Mouse (Mus musculus): ENCODE measurements around the gene Hist1h2aa. TPM values are rescaled to one million over a fixed set of nuclear protein-coding genes. Genes with fewer than 3 reads are reported as not detected.

Gene Hist1h2aa
- total RNA-seq, 4 experiments from 2014 or later, result not detected

DNA sequence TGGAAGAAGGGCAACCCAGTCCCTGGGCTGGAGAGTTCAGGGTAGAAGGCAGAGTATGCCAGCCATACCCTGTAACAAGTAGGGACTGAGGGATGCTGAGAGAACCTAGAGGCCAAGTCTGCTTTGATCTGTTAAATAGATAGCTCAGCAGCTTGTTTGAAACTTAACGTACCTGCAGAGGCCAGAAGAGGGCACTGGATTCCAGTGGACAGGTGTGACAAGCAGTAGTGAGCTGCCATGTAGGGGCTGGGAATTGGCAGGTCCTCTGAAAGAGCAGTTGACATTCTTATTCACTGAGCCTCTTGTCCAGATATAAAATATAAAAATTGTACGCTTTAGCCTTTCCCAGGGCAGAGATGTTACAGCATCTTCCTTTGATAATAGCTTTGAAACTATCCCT is 8.6 kb downstream of the Hist1h2aa start:
- no peak for DNase-seq (ENCODE audit: low spot score in 2 of 2)

DNA sequence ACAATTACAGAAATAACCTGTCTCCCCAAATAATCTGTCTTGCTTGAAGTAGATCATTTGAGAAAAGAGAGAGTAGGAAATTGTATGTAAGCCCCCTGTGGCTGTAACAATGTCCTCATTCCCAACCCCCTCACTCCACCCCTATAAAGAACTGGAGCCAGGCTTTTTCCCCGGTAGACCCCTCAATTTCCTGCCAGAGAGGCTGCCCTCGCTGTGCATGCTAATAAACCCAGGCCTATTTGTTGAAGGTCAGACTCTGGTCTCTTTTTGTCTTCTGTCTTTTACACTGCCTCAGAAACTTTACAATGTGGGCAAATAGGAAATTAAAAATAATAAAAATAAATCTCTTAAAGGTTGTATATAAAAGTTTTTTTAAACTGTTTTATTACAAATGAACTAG is 12.0 kb downstream of the Hist1h2aa start:
- no peak for DNase-seq (ENCODE audit: low spot score in 2 of 2)

- no peak for DNase-seq (ENCODE audit: low spot score in 2 of 2)
Measured at GRCm38 (mm10) chr13:23949484-23950246, 15.4 kb downstream of the Hist1h2aa start.

- DNase-seq (ENCODE audit: low spot score in 2 of 2), result no peak
Measured at GRCm38 (mm10) chr13:23950928-23951327, 16.7 kb downstream of the Hist1h2aa start.

DNA sequence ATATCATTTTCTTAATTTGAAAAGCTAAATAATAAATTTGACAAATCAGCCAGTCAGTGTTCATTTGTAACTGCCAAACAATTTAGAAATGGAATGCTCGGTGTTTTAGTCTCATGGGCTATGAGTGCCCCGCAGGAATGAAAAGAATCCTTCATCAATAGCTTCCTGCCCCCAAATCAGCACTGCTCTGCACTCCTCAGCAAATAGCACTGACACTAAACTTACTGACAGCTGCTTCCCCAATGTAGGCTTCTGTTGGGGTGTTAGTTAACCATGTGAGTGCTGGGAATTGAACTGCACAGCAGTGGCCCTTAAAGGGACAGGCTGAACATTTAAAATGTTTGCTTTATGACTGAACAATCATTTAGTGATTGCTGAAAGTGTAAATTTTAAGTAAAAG is 25.5 kb downstream of the Hist1h2aa start:
- DNase-seq (ENCODE audit: low spot score in 2 of 2), result no peak

GRCm38 (mm10) chr13:23964909-23965308 is 30.6 kb downstream of the Hist1h2aa start:
- no peak for DNase-seq (ENCODE audit: low spot score in 2 of 2)

GRCm38 (mm10) chr13:23971870-23972269 is 37.6 kb downstream of the Hist1h2aa start:
- DNase-seq (ENCODE audit: low spot score in 2 of 2), result no peak

DNA sequence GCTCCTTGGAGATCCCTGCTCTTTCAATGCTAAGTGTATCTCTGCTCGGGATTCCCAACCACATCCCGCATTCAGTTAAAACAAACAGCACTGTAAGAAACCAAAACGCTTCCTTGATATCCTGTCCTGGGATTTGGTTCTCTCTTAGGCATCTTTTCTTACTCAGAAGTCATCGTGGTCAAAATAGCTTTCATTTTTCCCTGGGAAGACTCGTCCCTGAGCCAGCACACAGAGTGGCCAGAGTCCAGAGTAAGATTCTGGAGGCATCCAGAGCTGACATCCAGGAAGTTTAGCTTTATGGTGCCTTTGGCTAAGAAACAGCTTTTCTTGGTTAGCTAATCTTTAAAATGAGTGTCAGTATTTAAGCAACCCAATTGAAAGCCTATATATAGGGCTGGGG is 38.0 kb downstream of the Hist1h2aa start:
- no peak for DNase-seq (ENCODE audit: low spot score in 2 of 2)

Small RNA genes within 50 kb of the gene (microRNA-seq; reads per million reads assigned to microRNA genes)
- gene Gm44344, result not detected

Other genes with a start within 250 kb of the Hist1h2aa start
- gene Hist1h1t, start 238.6 kb upstream of the Hist1h2aa start, total RNA-seq (2022), result not detected
- gene Hist1h4c, start 236.0 kb upstream of the Hist1h2aa start, total RNA-seq (2022), result 10 to 100 TPM; 66.4 to 87.5 (median 79.3) TPM
- 10 to 100 TPM; 23.6 to 29.2 (median 27.1) TPM for gene Hfe, start 223.6 kb upstream of the Hist1h2aa start, total RNA-seq (2022)
- 100 to 1,000 TPM; 196 to 246 (median 227) TPM for gene Hist1h1c, start 195.7 kb upstream of the Hist1h2aa start, total RNA-seq (2022)
- not detected for gene Hist1h3c, start 188.9 kb upstream of the Hist1h2aa start, total RNA-seq (2022)
- 1 to 10 TPM; 1.1 to 1.6 (median 1.4) TPM for gene Hist1h2bb, start 187.7 kb upstream of the Hist1h2aa start, total RNA-seq (2022)
- gene Hist1h2ab, start 183.3 kb upstream of the Hist1h2aa start, total RNA-seq (2022), result 1 to 10 TPM in 2 of 4 experiments, under 1 TPM in 1, not detected in 1; 0.97 to 4.9 (median 3.5) TPM
- gene Hist1h3b, start 182.2 kb upstream of the Hist1h2aa start, total RNA-seq (2022), result 1 to 10 TPM in 2 of 4 experiments, not detected in 2; 2.7 to 2.8 TPM
- 1 to 10 TPM in 2 of 4 experiments, under 1 TPM in 1, not detected in 1; 0.82 to 2.9 (median 1.8) TPM for gene Hist1h4b, start 177.4 kb upstream of the Hist1h2aa start, total RNA-seq (2022)
- gene Hist1h4a, start 173.2 kb upstream of the Hist1h2aa start, total RNA-seq (2022), result 1 to 10 TPM in 3 of 4 experiments, under 1 TPM in 1; 0.82 to 3.3 (median 1.8) TPM
- 1 to 10 TPM; 3.7 to 6.9 (median 4.3) TPM for gene Hist1h3a, start 172.1 kb upstream of the Hist1h2aa start, total RNA-seq (2022)
- gene Hist1h1a, start 170.8 kb upstream of the Hist1h2aa start, total RNA-seq (2022), result 1 to 10 TPM in 1 of 4 experiments, under 1 TPM in 3; 0.46 to 1.1 (median 0.78) TPM
- gene Trim38, start 164.5 kb upstream of the Hist1h2aa start, total RNA-seq (2022), result not detected
- gene Slc17a2, start 127.5 kb upstream of the Hist1h2aa start, total RNA-seq (2022), result not detected
- gene Slc17a3, start 95.0 kb upstream of the Hist1h2aa start, total RNA-seq (2022), result not detected
- gene Slc17a1, start 66.7 kb upstream of the Hist1h2aa start, total RNA-seq (2022), result not detected
- gene Slc17a4, start 19.5 kb upstream of the Hist1h2aa start, total RNA-seq (2022), result not detected
- not detected for gene Hist1h2ba, start 306 bp upstream of the Hist1h2aa start, total RNA-seq (2022)
- not detected for gene Scgn, start 56.8 kb downstream of the Hist1h2aa start, total RNA-seq (2022)